Mouse (Mus musculus): ENCODE data around the gene Chst14. TPM values are rescaled to one million over a fixed set of nuclear protein-coding genes. Genes with fewer than 3 reads are reported as not detected.

Chst14 gene
- 1 to 10 TPM; 9.3 to 9.8 TPM for total RNA-seq (2021)

DNA sequence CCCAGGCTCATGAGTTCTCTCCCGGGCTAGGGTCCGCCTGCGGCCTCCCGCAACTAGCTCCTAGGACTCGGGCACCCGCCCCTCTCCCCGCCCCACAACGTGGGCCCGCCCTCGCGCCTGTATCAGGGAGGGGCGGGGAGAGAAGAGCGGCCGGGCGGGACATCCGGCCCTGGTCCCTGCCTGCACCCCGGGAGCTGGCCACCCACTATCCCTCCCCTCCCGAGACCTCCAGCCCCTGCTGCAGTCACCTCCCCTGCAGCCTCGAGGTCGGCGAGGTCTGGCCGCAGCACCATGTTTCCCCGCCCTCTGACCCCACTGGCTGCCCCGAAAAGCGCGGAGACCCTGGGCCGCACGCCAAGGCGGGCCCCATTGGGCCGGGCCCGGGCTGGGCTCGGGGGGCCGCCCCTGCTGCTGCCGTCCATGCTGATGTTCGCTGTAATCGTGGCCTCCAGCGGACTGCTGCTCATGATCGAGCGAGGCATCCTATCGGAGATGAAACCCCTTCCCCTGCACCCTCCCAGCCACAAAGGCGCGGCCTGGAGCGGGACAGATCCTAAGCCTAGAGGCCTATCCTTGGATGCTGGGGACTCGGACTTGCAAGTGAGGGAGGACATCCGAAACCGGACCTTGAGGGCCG lies at the start of gene Chst14:
Chst14 (plus strand) TSS at position 136 of the 637 bp plus-strand sequence.
- intact Hi-C loops (cut with DNase I) = no loop called here

DNA sequence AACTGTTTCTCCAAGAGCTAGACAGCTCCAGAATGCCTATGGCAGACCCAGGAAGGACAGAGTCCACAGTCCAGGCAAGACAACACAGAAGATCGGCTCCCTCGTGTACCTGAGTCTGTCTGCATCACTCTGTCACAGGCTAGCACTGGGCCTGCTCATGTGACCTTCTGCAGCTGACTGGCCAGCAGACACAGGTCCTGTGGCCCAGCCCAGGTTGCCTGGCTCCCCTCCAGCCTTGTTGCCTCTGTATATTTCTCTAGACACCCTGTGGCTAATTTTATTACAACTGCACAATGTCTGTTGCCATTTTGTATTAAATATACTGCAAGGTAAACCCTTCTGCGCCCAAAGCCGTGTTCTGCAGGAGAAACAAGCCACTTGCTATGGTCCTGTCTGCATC lies 45.3 kb upstream of the Chst14 start:
- intact Hi-C loops (cut with DNase I) = loop anchor here (5.0 kb wide), 1 partner anchor 69 kb away; the partner anchor contains the start of gene Knstrn

More for the DNA sequence above, at the start of gene Chst14:
- DNase-seq (ENCODE audit: low spot score) = peak; percentile 73

GRCm38 (mm10) chr2:118881956-118882355 lies 44.3 kb upstream of the Chst14 start:
- intact Hi-C loops (cut with DNase I) = loop anchor here (2.0 to 5.0 kb wide), 2 partner anchors 70 to 117 kb away; partner anchors contain the start of gene Knstrn
- no peak for DNase-seq (ENCODE audit: low spot score)

More for the DNA sequence above, 45.3 kb upstream of the Chst14 start:
- no peak for DNase-seq (ENCODE audit: low spot score)

DNA sequence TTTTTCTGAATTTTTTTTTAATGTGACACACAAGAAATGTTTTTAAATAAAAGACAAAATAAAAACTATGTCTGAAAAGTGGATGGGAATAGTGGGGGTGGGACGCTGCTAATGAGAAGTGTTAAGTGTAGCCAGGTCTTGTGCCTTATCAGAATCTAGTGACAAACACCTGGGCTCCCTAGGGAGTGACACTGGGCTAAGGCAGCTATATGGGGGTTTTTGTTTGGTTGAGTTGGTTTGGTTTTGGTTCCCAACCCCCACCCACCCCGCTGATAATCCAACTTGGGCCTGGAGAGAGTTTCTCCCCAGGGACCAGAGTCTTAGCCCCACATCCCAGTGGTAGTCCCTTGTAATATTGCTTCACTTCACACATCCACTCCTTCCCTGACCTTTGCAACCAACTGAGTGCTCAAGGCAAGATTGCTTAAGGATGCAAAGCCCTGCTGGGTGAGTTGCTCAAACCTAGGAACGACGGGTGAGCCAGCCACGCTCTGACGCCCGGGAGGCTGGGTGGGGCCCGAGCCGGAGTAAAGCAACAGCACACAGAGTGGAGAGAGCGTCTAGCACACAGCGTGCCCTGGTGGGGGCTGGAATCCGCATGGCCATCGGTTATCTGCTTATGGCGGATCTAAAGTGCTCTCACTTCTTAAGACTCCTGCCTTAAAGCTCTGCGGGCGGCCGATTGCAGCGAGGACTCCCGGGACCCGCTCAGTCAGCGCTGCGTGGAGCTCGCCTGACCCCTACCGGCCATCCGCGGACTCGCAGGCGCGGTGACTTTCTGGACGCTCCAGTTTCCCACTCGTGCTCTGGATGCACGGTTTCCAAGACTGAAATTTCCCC lies 43.2 kb upstream of the Chst14 start:
- DNase-seq (ENCODE audit: low spot score) = peak; percentile 61
- intact Hi-C loops (cut with DNase I) = loop anchor here (1.0 to 5.0 kb wide), 6 partner anchors 71 to 245 kb away; partner anchors contain the start of gene Knstrn

DNA sequence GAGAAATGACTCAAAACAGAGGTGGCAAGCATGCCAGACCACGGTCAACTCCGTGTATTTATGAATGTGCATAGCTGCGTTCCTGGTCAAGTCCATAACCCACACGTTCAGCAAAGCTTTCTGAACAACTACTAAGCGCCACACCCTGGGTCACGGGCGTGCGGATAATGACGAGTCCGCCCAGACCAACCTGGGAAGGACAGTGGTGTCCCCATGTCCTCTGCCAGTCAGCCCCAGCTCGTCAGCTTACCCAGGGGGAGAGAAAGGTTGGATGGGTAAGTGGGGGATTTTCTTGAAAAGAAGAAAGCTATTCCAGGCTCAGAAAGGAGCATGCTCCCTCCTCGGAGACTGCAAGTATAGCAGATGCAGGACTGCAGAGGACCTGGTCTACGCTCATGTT lies 38.9 kb upstream of the Chst14 start:
- intact Hi-C loops (cut with DNase I) = no loop called here
- no peak for DNase-seq (ENCODE audit: low spot score)

- intact Hi-C loops (cut with DNase I) = no loop called here
Measured at GRCm38 (mm10) chr2:118887845-118888548, 38.3 kb upstream of the Chst14 start.

GRCm38 (mm10) chr2:118891173-118891572 lies 35.1 kb upstream of the Chst14 start:
- intact Hi-C loops (cut with DNase I) = no loop called here
- DNase-seq (ENCODE audit: low spot score) = no peak

More at GRCm38 (mm10) chr2:118887845-118888548, 38.3 kb upstream of the Chst14 start:
- no peak for DNase-seq (ENCODE audit: low spot score)

DNA sequence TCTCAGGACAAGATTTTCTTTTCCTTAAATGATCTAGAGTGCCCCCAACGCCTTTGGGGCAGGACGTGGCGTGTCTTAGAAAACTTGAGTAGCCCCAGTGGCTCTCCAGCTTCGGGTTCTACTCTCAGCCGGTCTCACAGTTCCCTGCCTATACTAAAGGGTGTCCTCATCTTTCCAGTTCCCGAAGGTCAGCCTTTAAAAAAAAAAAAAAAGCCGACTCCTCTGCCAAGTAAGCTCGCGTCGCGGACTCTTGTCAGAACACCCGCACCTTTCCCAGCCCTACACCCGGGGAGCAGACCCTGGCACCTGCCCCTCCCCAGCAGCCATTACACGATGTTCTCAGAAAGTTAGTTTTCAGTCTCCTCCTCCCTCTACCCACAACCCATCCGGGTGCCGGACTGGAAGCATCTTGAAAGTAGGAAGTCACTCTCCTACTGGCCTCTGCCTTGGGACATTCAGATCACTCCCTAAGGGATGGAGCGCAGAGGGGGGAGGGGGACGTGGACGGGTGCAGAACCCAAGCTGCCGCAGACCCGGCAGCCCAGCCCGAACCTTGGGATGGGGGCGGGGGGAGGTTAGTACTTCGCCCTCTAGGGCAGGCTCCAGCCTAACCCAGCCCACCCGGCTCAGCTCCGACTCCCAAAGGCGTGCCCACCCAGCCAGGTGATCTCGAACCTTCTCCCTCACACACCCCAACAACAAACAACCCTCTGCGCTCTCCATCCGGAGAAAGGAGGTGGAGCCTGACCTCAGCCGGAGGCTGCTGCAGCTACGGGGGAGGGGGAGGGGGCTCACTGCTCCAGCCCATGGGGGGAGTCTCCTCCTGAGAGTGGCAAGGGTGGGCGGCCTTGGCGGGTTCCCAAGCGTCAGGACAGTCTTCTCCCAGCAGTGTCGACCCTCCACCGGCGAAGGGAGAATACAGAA lies 30.0 kb upstream of the Chst14 start:
- intact Hi-C loops (cut with DNase I) = no loop called here
- peak; percentile 17 for DNase-seq (ENCODE audit: low spot score)

DNA sequence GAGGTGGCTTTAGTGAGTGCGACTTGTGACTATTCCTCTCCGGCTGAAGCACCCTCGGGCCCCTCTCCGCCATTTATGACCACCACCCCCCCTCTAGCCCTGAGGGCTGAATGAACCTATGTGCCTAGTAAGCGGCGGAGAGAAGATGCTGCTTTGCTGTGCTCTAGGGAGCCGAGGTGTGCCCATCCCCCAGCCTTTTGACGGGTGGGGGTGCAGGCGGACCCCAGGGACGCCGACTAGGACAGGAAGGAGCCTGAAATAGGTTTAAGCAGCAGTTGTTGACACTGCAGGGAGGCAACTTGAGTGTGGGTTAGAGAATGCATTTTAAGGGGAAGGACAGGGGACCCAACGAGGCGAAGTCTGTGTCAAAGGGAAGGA lies 29.4 kb upstream of the Chst14 start:
- DNase-seq (ENCODE audit: low spot score) = no peak
- intact Hi-C loops (cut with DNase I) = no loop called here

DNA sequence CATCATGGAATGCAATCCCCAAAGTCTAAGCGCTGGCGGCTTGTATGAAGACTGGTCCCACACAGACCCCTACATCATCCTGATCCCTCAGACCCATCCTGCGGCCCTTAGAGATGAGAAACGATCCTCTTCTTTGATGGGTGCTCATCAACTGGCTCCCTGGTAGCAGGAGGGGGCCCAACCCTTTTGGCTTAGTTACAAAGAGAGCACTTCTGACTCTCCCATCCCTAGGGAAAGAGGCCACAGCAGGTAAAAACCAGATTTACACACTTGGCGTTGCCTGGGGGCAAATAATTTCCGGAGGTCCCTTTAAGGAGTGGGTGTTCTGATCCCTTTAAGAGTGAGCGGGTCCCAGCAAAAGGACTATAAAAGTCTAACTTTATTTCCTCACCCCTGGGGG lies 28.9 kb upstream of the Chst14 start:
- intact Hi-C loops (cut with DNase I) = no loop called here
- DNase-seq (ENCODE audit: low spot score) = no peak

GRCm38 (mm10) chr2:118897808-118898207 lies 28.5 kb upstream of the Chst14 start:
- no peak for DNase-seq (ENCODE audit: low spot score)
- intact Hi-C loops (cut with DNase I) = no loop called here

GRCm38 (mm10) chr2:118898771-118899170 lies 27.5 kb upstream of the Chst14 start:
- intact Hi-C loops (cut with DNase I) = no loop called here
- no peak for DNase-seq (ENCODE audit: low spot score)

GRCm38 (mm10) chr2:118899306-118899705 lies 27.0 kb upstream of the Chst14 start:
- no peak for DNase-seq (ENCODE audit: low spot score)
- intact Hi-C loops (cut with DNase I) = no loop called here

DNA sequence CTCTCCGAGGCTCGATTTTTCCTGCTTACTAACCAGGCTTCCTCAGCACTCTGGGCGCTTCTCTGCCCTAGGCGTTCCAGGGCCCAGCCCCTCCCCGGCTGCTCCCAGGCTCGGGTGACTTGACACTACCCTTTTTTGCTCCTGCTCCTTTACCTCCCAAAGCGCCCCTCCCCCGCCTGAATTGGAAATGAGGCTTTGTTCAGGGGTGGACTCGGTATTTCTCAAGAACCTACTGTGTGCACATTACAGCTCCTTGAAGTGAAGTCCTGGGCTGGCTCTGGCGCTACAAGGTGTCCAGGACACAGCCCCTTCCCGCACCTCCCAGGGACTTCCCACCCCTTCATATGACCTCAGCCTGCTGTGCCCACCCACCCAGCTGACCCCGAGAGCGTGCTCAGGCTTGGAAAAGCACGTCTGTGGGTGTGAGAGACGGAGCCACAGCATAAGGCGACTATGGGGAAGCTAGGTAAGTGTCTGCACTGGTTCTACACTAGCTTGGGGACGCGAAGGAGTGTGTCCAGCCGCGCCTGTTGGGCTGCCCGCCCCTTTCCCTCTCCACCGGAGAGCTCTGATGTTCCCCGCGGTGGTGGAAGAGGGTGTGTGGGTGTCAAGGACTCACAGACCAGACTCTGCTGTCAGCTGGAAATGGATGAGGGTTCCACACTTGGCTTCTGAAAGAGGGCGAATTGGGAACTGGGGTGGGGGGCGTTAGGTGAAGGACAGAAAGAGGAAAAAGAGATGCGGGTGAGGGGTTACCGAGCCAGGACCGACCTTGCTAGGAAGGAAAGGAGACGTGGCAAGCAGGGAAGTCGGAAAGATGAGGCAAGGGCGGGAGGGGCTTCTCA lies 26.1 kb upstream of the Chst14 start, which contains the start of gene Bahd1:
Bahd1 (plus strand) TSS at position 397 of the 845 bp plus-strand sequence.
- DNase-seq (ENCODE audit: low spot score) = no peak
- intact Hi-C loops (cut with DNase I) = no loop called here

GRCm38 (mm10) chr2:118900826-118901140 lies 25.5 kb upstream of the Chst14 start:
- no peak for DNase-seq (ENCODE audit: low spot score)
- intact Hi-C loops (cut with DNase I) = no loop called here

DNA sequence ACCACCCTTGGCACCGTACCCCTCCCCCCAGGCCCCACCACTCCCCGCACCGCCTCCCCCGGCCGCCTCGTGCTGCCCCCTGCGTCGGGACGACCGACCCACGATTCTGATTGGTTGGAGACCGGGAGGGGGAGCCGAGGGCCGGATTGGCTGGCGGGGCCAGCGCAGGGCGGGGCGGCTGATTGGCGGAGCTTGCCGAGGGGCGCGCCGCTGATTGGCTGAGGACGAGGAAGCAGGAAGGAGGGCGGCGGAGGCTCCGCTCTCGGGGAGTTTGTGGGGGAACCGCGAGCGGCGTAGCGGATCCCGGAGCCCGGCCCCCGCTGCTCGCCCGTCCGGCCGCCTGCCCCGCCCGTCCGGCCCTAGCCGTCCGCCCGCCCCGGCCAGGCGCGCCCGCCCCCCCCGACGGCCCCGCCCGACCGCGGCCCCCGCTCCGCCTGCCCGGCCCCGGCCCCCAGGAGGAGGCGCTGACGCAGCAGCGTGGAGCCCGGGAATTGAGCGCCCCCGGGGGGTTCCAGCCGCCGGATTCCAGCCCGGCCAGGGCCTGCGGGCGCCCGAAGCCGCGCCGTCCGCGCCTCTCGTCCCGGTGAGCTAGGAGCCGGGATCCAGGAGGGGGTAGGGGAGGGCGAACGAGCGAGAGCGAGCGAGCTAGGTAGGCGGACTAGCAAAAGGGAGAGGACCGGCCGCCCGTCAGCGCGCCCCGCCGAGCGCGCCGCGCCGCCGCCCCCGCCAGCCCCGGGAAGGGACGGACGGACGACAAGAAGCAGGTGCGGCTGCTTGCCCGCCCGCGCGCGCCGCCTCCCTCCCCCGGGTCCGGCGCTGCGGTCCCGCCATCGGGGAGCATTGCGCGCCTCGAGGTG lies 24.9 kb upstream of the Chst14 start:
- peak; percentile 98 for DNase-seq (ENCODE audit: low spot score)
- intact Hi-C loops (cut with DNase I) = loop anchor here (2.0 kb wide), 1 partner anchor 71 kb away; no protein-coding TSS in a partner anchor

Data from heart, postnatal 25 days (tissue).